Mouse (Mus musculus) lung, postnatal 0 days (tissue): ENCODE measurements around the gene Rspo1. TPM values are rescaled to one million over a fixed set of nuclear protein-coding genes. Genes with fewer than 3 reads are reported as not detected.

Experiments
- ATAC-seq: fragments of 200-750 bp; cut with Nextera tagmentation; 2 replicates; pipeline ENCODE4 v1.8.0; 2017; ENCODE audit warnings: moderate library complexity
- DNase-seq: peaks from one replicate; pipeline ENCODE4 v3.0.0-alpha.2; 2016; ENCODE audit warnings: low spot score
- H3K27ac ChIP-seq: fragments of 300-500 bp; sonication (generic); 2 replicates; pipeline ENCODE4 v1.5.1; 2014; ENCODE audit warnings: antibody characterized with exemption, mild to moderate bottlenecking, low read length, mixed read lengths
- H3K27me3 ChIP-seq: fragments of 300-500 bp; sonication (generic); replicated peaks from 2 replicates; pipeline ENCODE4 v1.6.1; 2014; ENCODE audit warnings: low read length, mixed read lengths; ENCODE audit not compliant: insufficient read depth
- H3K36me3 ChIP-seq: fragments of 300-500 bp; sonication (generic); 2 replicates; pipeline ENCODE4 v1.6.1; 2014; ENCODE audit warnings: low read length, mixed read lengths; ENCODE audit not compliant: insufficient read depth
- H3K4me1 ChIP-seq: fragments of 300-500 bp; sonication (generic); 2 replicates; pipeline ENCODE4 v1.6.1; 2014; ENCODE audit warnings: antibody characterized with exemption, low read depth, low read length, mixed read lengths; ENCODE audit not compliant: insufficient read depth
- H3K4me2 ChIP-seq: fragments of 300-500 bp; sonication (generic); replicated peaks from 2 replicates; pipeline ENCODE4 v1.6.1; 2014; ENCODE audit warnings: low read depth, mild to moderate bottlenecking, low read length, moderate library complexity, mixed read lengths
- H3K4me3 ChIP-seq: fragments of 300-500 bp; sonication (generic); 2 replicates; pipeline ENCODE4 v1.5.1; 2014; ENCODE audit warnings: low read depth, low read length
- H3K9ac ChIP-seq: fragments of 300-500 bp; sonication (generic); replicated peaks from 2 replicates; pipeline ENCODE4 v1.6.1; 2014; ENCODE audit warnings: low read depth, mild to moderate bottlenecking
- H3K9me3 ChIP-seq: fragments of 300-500 bp; sonication (generic); 2 replicates; pipeline ENCODE4 v1.6.1; 2016; ENCODE audit warnings: low read length, mixed read lengths
- CTCF ChIP-seq: IDR thresholded peaks from 2 replicates; pipeline ENCODE4 v1.5.1; 2016; ENCODE audit warnings: antibody characterized with exemption, mild to moderate bottlenecking
- EP300 ChIP-seq: IDR thresholded peaks from 2 replicates; pipeline ENCODE4 v1.6.1; 2016; ENCODE audit warnings: antibody characterized with exemption, mild to moderate bottlenecking, control low read depth
- WGBS: fragments of 180-500 bp; shearing (Covaris S2); extraction: QIAGEN DNeasy Blood & Tissue Kit; methylation state at CpG from one replicate; pipeline ENCODE4 v1.1.7; 2014; 5-methylcytosine and 5-hydroxymethylcytosine counted together
- polyA plus RNA-seq: library from polyadenylated mRNA; unstranded; fragments of >200 nt; fragmentation: Nextera tagmentation; extraction: Ambion mirVana; gene quantifications from 2 replicates; pipeline ENCODE4 v1.2.1, GENCODE M21; 2015

Rspo1 gene
- polyA plus RNA-seq, 1 experiment from 2014 or later = 6.5 TPM

DNA sequence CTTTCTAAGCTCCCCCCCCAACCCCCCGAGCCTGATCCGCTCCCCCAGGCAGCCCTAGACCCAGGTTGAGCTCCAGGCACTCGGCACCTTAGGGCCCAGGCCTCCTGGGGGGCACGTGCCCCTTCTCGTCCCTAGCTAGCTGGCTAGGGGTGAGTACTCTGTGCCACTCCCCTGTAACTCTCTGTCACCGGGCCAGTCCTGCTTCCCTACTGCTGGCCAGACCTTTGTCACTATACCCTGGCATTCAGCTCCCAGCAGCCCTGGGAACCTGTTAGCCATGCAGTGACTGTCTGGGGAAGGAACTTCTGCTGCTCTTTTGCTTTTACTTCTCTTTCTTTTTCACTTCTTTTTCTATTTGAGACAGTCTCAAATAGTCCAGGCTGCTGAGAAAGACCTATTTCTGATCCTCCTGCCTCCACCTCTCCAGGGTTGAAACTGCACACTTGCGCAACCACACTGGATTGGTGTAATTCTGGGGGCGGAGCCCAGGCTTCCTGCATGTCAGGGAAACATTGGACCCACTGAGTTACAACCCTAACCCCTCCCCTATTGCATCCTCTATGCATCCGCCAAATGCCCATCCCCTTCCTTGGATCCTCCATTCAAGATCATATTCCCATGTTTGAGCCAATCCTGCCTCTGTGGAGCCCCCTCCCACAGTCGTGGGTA lies 11.4 kb downstream of the Rspo1 start:
- no peaks in the 10 kb centered on the region for H3K36me3 ChIP-seq
- H3K9me3 ChIP-seq = no peaks in the 10 kb centered on the region
- no peak for DNase-seq
- no peak overlapping the region for H3K9ac ChIP-seq
- H3K27me3 ChIP-seq = no peaks in the 10 kb centered on the region
- H3K4me2 ChIP-seq = no peak overlapping the region
- TF ChIP-seq EP300 (no peak), CTCF (no peak)
- H3K4me3 ChIP-seq = no peak overlapping the region
- H3K4me1 ChIP-seq = no peaks in the 10 kb centered on the region
- no peak for ATAC-seq
- H3K27ac ChIP-seq = no peak overlapping the region
- WGBS = 75% methylated on average over 10 of the region's 10 CpGs

DNA sequence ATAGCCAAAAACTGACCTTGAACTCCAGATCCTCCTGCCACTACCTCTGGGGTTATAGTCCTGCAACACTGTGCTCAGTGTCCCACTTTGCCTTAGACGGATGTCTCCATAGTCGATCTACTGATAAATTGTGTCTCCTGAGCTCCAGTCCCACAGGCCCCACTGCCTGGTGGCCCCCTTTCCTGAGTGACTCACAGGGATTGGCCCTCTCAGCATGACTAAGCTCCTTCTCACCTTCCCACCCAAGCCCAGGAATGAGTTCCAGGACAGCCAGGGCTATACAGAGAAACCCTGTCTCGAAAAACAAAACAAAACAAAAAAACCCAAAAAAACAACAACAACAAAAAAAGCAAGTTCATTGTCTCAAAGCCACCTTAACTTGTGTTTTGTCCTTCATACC lies 13.3 kb downstream of the Rspo1 start:
- Histone ChIP-seq H3K36me3 (no peaks in the 10 kb centered on the region), H3K4me2 (no peak overlapping the region), H3K9ac (no peak overlapping the region), H3K4me1 (no peaks in the 10 kb centered on the region), H3K9me3 (no peaks in the 10 kb centered on the region), H3K27me3 (no peaks in the 10 kb centered on the region), H3K4me3 (no peak overlapping the region), H3K27ac (no peak overlapping the region)
- ATAC-seq (no peak), DNase-seq (no peak)
- 88% methylated on average over 3 of the region's 3 CpGs for WGBS
- TF ChIP-seq CTCF (no peak), EP300 (no peak)

DNA sequence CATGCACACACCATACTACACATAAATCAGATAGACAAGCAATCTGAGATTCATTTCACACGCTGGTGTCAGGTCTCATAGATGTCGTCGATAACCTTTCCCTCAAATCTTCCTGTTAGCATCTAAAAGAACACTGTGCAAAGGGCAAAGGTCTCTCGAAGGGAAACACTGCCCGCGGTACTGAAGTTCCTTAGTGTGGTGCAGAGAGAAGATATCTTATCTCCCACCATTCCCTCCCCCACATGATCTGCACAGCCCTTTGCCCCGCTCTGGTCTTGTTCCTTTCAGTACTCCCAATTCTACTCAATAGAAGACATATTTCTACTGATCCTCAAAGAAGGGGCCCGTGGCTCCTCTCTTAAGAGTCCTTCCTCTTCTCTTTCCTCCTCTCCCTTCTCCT lies 16.7 kb downstream of the Rspo1 start:
- Histone ChIP-seq H3K27me3 (no peaks in the 10 kb centered on the region), H3K9me3 (no peaks in the 10 kb centered on the region), H3K36me3 (no peaks in the 10 kb centered on the region), H3K4me2 (no peak overlapping the region), H3K4me1 (no peaks in the 10 kb centered on the region), H3K27ac (no peak overlapping the region), H3K9ac (no peak overlapping the region), H3K4me3 (no peak overlapping the region)
- WGBS = 43% methylated on average over 8 of the region's 8 CpGs
- ATAC-seq = no peak
- no peak for DNase-seq
- TF ChIP-seq EP300 (no peak), CTCF (no peak)

DNA sequence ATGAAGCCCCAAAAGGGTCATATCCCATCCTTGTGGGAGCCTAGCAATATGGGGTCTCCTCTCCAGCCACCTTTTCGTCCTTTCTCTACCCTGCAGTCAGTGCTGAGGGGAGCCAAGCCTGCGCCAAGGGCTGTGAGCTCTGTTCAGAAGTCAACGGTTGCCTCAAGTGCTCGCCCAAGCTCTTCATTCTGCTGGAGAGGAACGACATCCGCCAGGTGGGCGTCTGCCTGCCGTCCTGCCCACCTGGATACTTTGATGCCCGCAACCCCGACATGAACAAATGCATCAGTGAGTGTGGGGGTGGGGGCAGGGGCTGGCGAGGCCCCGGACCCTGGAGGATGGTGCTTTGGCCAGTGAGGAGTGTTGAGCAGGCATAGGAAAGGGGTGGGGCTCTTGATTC lies 18.7 kb downstream of the Rspo1 start:
- 39% methylated on average over 12 of the region's 12 CpGs for WGBS
- no peak overlapping the region for H3K9ac ChIP-seq
- no peak overlapping the region for H3K27ac ChIP-seq
- H3K9me3 ChIP-seq = no peaks in the 10 kb centered on the region
- no peak overlapping the region for H3K4me3 ChIP-seq
- no peak for DNase-seq
- H3K36me3 ChIP-seq = no peaks in the 10 kb centered on the region
- TF ChIP-seq EP300 (no peak), CTCF (no peak)
- no peak overlapping the region for H3K4me2 ChIP-seq
- ATAC-seq = no peak
- no peaks in the 10 kb centered on the region for H3K4me1 ChIP-seq
- no peaks in the 10 kb centered on the region for H3K27me3 ChIP-seq

DNA sequence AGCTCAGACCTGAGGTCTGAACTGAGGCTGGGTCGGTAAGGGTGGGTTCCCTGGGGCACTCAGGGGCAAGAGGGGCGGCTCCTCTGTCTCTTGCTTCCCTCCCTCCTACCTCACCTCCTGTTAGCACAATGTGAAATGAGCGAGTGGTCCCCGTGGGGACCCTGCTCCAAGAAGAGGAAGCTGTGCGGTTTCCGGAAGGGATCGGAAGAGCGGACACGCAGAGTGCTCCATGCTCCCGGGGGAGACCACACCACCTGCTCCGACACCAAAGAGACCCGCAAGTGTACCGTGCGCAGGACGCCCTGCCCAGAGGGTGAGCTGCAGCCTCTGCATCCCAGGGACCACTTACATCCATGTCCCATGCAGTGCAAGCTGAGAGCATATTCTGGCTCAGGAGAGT lies 21.2 kb downstream of the Rspo1 start:
- no peaks in the 10 kb centered on the region for H3K36me3 ChIP-seq
- DNase-seq (no peak), ATAC-seq (no peak)
- no peak for TF ChIP-seq CTCF
- no peak for TF ChIP-seq EP300
- no peak overlapping the region for H3K4me2 ChIP-seq
- no peak overlapping the region for H3K4me3 ChIP-seq
- 48% methylated on average over 15 of the region's 15 CpGs for WGBS
- no peaks in the 10 kb centered on the region for H3K4me1 ChIP-seq
- H3K27me3 ChIP-seq = no peaks in the 10 kb centered on the region
- no peaks in the 10 kb centered on the region for H3K9me3 ChIP-seq
- no peak overlapping the region for H3K27ac ChIP-seq
- H3K9ac ChIP-seq = no peak overlapping the region

DNA sequence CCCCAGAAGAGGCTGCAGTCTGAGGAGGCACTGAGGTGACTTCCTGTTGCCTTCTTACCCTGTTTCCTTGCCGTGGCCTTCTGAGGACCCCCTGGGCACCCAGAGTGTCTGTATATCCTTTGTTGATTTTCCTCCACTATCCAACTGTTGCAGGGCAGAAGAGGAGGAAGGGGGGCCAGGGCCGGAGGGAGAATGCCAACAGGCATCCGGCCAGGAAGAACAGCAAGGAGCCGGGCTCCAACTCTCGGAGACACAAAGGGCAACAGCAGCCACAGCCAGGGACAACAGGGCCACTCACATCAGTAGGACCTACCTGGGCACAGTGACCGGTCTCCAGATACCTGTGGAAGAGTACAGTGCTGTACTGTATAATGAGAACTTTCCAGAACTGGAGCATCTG lies 22.0 kb downstream of the Rspo1 start:
- Histone ChIP-seq H3K36me3 (no peaks in the 10 kb centered on the region), H3K4me1 (no peaks in the 10 kb centered on the region), H3K4me2 (no peak overlapping the region), H3K9ac (no peak overlapping the region), H3K27me3 (no peaks in the 10 kb centered on the region), H3K27ac (no peak overlapping the region), H3K9me3 (no peaks in the 10 kb centered on the region), H3K4me3 (no peak overlapping the region)
- DNase-seq = no peak
- 52% methylated on average over 6 of the region's 6 CpGs for WGBS
- TF ChIP-seq CTCF (no peak), EP300 (no peak)
- ATAC-seq = no peak

DNA sequence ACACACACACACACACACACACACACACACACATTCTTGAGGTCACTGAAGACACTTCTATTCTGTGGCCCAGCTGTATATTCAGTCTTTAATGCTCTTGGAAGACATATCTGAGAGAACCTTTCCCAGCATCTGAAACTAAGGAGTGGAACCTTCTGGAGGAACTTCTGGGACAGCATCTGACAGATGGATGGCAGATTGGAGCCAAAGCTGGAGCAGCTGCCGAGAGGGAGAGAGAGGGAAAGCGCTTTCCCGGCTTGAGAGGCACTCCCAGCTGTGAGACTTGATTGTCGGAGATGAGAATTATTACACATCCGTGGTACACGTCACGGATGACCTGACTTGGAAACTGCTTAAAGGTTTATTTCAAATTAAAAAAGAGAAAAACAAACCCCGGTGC lies 22.5 kb downstream of the Rspo1 start:
- H3K4me1 ChIP-seq = no peaks in the 10 kb centered on the region
- 63% methylated on average over 8 of the region's 8 CpGs for WGBS
- H3K36me3 ChIP-seq = no peaks in the 10 kb centered on the region
- no peak overlapping the region for H3K4me2 ChIP-seq
- TF ChIP-seq EP300 = no peak
- H3K9ac ChIP-seq = no peak overlapping the region
- H3K9me3 ChIP-seq = no peaks in the 10 kb centered on the region
- H3K27ac ChIP-seq = no peak overlapping the region
- ATAC-seq (no peak), DNase-seq (no peak)
- H3K27me3 ChIP-seq = no peaks in the 10 kb centered on the region
- no peak overlapping the region for H3K4me3 ChIP-seq
